Mouse (Mus musculus) subcutaneous adipose tissue, adult 2 months (tissue): Measurements from ENCODE around the gene Psg22. TPM values are rescaled to one million over a fixed set of nuclear protein-coding genes. Genes with fewer than 3 reads are reported as not detected.

Source experiments
- polyA plus RNA-seq: library from polyadenylated mRNA; depleted of rRNA; stranded (reverse); fragments of >200 nt; gene quantifications from 2 replicates; pipeline ENCODE4 v1.2.3, GENCODE M21; 2012; ENCODE audit warnings: low replicate concordance; rRNA removed

Psg22 gene
- polyA plus RNA-seq = not detected in 2 replicates

GRCm38 (mm10) chr7:18717790-18718189 is at the start of gene Psg22:
Psg22 (plus strand) TSS chr7:18718090.

GRCm38 (mm10) chr7:18686085-18686484 is 31.8 kb upstream of the Psg22 start, which contains the start of gene Psg20:
Psg20 (minus strand) TSS chr7:18686185.

Other genes starting within 250 kb of the Psg22 start
- not detected in 2 replicates for gene Psg26, start 233.9 kb upstream of the Psg22 start, polyA plus RNA-seq
- gene Psg25, start 185.8 kb upstream of the Psg22 start, polyA plus RNA-seq = not detected in 2 replicates
- gene Psg27, start 150.8 kb upstream of the Psg22 start, polyA plus RNA-seq = not detected in 2 replicates
- not detected in 2 replicates for gene Psg23, start 101.6 kb upstream of the Psg22 start, polyA plus RNA-seq
- gene Psg21, start 61.4 kb upstream of the Psg22 start, polyA plus RNA-seq = not detected in 2 replicates
- not detected in 2 replicates for gene Psg20, start 31.9 kb upstream of the Psg22 start, polyA plus RNA-seq
- not detected in 2 replicates for gene Psg19, start 80.4 kb downstream of the Psg22 start, polyA plus RNA-seq
- 0.58 TPM in 1 of 2 replicates, not detected in the other for gene Psg17, start 103.5 kb downstream of the Psg22 start, polyA plus RNA-seq
- 11.8 and 24.6 TPM in 2 replicates for gene Mill2, start 121.9 kb downstream of the Psg22 start, polyA plus RNA-seq
- gene Pglyrp1, start 153.2 kb downstream of the Psg22 start, polyA plus RNA-seq = 6.4 and 56.4 TPM in 2 replicates
- gene Ccdc61, start 192.3 kb downstream of the Psg22 start, polyA plus RNA-seq = 20.3 and 25.2 TPM in 2 replicates
- gene Nova2, start 207.8 kb downstream of the Psg22 start, polyA plus RNA-seq = 1.6 and 2.5 TPM in 2 replicates